Mouse (Mus musculus) liver, embryonic 11.5 days (tissue): Measurements from ENCODE around the gene Rab30. TPM values are rescaled to one million over a fixed set of nuclear protein-coding genes. Genes with fewer than 3 reads are reported as not detected.
A peak's percentile ranks its signal among the peaks of the same experiment; 100 is the strongest.
"Not testable (repeated sequence)": the region's sequence is repeated elsewhere in the genome, so short reads cannot be mapped to it uniquely, and the experiment has no call there.

ENCODE experiments used
- ATAC-seq: fragments of 200-750 bp; cut with Nextera tagmentation; replicated peaks from 2 replicates; pipeline ENCODE4 v1.8.0; 2017; ENCODE audit warnings: moderate number of reproducible peaks, mild to moderate bottlenecking, moderate TSS enrichment, moderate library complexity; ENCODE audit not compliant: low FRiP score
- DNase-seq: peaks from one replicate; pipeline ENCODE4 v3.0.0-alpha.2; 2017; ENCODE audit warnings: low spot score
- H3K27ac ChIP-seq: fragments of 300-500 bp; sonication (generic); 2 replicates; pipeline ENCODE4 v1.5.1; 2014; ENCODE audit warnings: mild to moderate bottlenecking, low read depth, low read length, control low read depth
- H3K27me3 ChIP-seq: fragments of 300-500 bp; sonication (generic); replicated peaks from 2 replicates; pipeline ENCODE4 v1.6.1; 2014; ENCODE audit warnings: low read length, mixed read lengths; ENCODE audit not compliant: control insufficient read depth, insufficient read depth
- H3K36me3 ChIP-seq: fragments of 300-500 bp; sonication (generic); 2 replicates; pipeline ENCODE4 v1.6.1; 2014; ENCODE audit warnings: mild to moderate bottlenecking, low read length, moderate library complexity, mixed read lengths; ENCODE audit not compliant: control insufficient read depth, insufficient read depth
- H3K4me1 ChIP-seq: fragments of 300-500 bp; sonication (generic); replicated peaks from 2 replicates; pipeline ENCODE4 v1.6.1; 2014; ENCODE audit warnings: low read length, mixed read lengths; ENCODE audit not compliant: control insufficient read depth, insufficient read depth
- H3K4me2 ChIP-seq: fragments of 300-500 bp; sonication (generic); 2 replicates; pipeline ENCODE4 v1.6.1; 2014; ENCODE audit warnings: mild to moderate bottlenecking, control low read depth, moderate library complexity
- H3K4me3 ChIP-seq: fragments of 300-500 bp; sonication (generic); 2 replicates; pipeline ENCODE4 v1.5.1; 2014; ENCODE audit warnings: low read depth, low read length, control low read depth
- H3K9ac ChIP-seq: fragments of 300-500 bp; sonication (generic); 2 replicates; pipeline ENCODE4 v1.6.1; 2014; ENCODE audit warnings: low read depth, low read length, control low read depth
- H3K9me3 ChIP-seq: fragments of 300-500 bp; sonication (generic); 2 replicates; pipeline ENCODE4 v1.6.1; 2016; ENCODE audit warnings: low read length, inconsistent platforms, mixed read lengths; ENCODE audit not compliant: control insufficient read depth
- WGBS: fragments of 180-500 bp; shearing (Covaris S2); extraction: QIAGEN DNeasy Blood & Tissue Kit; methylation state at CpG from one replicate; pipeline ENCODE4 v1.1.7; 2014; 5-methylcytosine and 5-hydroxymethylcytosine counted together
- polyA plus RNA-seq: library from polyadenylated mRNA; unstranded; fragments of >200 nt; fragmentation: Nextera tagmentation; extraction: Ambion mirVana; gene quantifications from 2 replicates; pipeline ENCODE4 v1.2.1, GENCODE M21; 2014

Gene Rab30
- polyA plus RNA-seq, 1 experiment from 2014 or later: 6.4 TPM

DNA sequence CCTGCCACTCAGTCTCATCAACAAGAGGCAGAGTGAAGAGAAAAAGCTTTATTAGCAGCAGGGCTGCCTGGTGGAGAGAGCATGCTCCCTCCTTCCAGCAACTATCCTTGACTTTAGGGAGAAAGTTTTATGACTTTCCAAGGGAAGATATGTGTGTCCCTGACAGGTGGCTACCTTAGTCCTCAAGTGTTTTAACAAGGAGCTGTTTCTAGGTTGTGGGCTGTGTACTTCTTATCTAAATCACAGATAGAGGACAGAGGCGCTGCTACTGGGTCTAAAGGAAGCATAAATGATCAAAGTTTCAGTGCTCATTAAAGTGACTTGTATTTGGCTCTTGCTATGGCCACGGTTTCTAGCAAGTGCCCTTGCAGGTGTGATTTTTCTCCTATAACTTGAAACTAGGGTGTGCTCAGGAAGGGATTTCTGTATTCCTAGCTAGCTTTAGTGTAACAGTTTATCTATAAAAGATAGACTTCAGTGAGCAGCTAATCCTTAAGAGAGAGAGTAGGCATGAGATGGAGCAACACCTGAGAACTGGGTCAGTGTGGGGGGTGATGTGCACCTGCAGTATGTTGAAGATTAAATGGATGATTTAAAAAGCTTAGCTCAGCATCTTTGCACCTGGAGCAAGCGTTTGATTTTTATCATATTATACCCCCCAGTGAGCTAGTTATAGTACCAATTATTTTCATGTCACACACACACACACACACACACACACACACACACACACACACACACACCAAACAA is 21.1 kb upstream of the Rab30 start:
- ATAC-seq (no peak), DNase-seq (no peak)
- no peak overlapping the region for H3K4me3 ChIP-seq
- H3K4me1 ChIP-seq: no peaks in the 10 kb centered on the region
- no peaks in the 10 kb centered on the region for H3K36me3 ChIP-seq
- no peaks in the 10 kb centered on the region for H3K9me3 ChIP-seq
- WGBS: 56% methylated on average over 3 of the region's 3 CpGs
- H3K27ac ChIP-seq: no peak overlapping the region
- no peak overlapping the region for H3K4me2 ChIP-seq
- no peaks in the 10 kb centered on the region for H3K27me3 ChIP-seq
- no peak overlapping the region for H3K9ac ChIP-seq

DNA sequence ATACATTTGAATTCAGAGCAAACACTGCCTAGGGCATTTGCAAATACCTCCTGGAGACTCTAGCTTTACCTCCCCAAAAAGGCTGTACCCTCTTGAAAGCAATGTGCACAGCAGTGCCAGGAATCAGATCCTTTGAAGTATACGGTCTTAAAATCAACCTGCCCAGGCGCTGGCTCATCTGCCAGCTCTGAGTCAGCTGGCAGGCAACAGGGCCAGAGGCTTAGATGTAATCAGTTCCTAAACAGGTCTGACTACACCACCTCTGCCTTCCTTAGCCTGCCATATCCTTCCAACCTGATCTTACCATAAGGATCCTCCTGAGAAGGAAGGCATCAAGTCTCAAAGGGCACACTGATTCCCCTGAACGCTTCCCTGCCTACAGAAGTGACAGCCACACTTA is 17.7 kb upstream of the Rab30 start:
- H3K4me3 ChIP-seq: no peak overlapping the region
- no peak overlapping the region for H3K4me2 ChIP-seq
- WGBS: 47% methylated on average over 3 of the region's 3 CpGs
- no peaks in the 10 kb centered on the region for H3K27me3 ChIP-seq
- DNase-seq (no peak), ATAC-seq (no peak)
- no peak overlapping the region for H3K9ac ChIP-seq
- H3K4me1 ChIP-seq: no peaks in the 10 kb centered on the region
- no peak overlapping the region for H3K27ac ChIP-seq
- H3K36me3 ChIP-seq: no peaks in the 10 kb centered on the region
- no peaks in the 10 kb centered on the region for H3K9me3 ChIP-seq

DNA sequence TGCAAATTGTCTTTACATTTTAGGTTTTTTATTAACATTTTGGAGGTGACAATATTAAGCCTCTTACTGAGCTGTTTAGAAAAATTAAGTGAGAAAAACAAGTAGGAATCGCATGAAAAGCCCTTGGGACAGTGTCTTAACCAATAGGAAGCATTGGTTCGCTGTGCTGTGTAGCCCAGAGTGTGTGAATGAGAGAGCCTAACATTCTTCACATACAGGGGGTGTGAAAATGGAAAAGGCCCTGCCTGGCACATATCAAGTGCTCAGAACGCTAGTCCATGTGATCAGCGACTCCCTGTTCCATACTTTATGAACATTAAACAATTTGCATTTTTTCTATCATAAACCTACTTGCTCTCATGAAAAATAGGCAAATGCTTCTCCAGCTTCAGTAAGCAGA is 17.1 kb upstream of the Rab30 start:
- 70% methylated on average over 4 of the region's 4 CpGs for WGBS
- ATAC-seq (no peak), DNase-seq (no peak)

DNA sequence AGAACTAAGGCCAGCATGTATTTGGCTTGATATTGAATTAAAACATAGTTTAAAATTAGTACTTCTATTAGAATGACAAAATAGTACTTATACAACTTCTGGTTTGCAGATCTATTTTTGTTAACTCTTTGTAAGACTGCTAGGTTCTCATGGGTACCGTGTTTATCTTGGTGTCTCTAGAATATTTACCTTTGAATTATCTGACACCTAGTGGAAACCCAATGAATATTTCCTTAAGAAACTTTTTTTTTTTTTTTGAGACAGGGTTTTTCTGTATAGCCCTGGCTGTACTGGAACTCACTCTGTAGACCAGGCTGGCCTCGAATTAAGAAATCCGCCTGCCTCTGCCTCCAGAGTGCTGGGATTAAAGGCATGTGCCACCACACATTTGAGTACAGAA is 11.8 kb upstream of the Rab30 start:
- H3K9me3 ChIP-seq, H3K4me3 ChIP-seq, H3K36me3 ChIP-seq, H3K27ac ChIP-seq, ATAC-seq, DNase-seq, H3K27me3 ChIP-seq, H3K4me1 ChIP-seq, H3K9ac ChIP-seq, H3K4me2 ChIP-seq: not testable (repeated sequence)
- WGBS: 75% methylated on average over 3 of the region's 3 CpGs

More for the DNA sequence above, 17.1 kb upstream of the Rab30 start:
- Histone ChIP-seq H3K27me3 (no peaks in the 10 kb centered on the region), H3K9ac (no peak overlapping the region), H3K4me1 (no peaks in the 10 kb centered on the region), H3K4me2 (no peak overlapping the region), H3K36me3 (no peaks in the 10 kb centered on the region), H3K4me3 (no peak overlapping the region), H3K9me3 (no peaks in the 10 kb centered on the region), H3K27ac (no peak overlapping the region)

DNA sequence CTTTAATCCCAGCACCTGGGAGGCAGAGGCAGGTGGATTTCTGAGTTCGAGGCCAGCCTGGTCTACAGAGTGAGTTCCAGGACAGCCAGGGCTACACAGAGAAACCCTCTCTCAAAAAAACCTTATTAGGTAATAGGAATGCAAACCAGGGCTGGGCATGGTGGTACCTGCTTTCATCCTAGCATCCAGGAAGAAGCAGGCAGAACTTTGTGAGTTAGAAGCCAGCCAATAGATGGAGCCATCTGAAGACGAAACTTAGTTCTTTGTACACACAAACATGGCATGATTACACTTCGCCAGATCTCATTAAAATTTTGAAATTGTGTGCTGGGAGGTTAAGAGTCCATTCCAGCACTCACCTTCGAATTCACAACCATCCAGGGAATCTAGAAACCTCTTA is 10.9 kb upstream of the Rab30 start:
- no peak for DNase-seq
- ATAC-seq: no peak
- WGBS: 71% methylated on average over 4 of the region's 4 CpGs

DNA sequence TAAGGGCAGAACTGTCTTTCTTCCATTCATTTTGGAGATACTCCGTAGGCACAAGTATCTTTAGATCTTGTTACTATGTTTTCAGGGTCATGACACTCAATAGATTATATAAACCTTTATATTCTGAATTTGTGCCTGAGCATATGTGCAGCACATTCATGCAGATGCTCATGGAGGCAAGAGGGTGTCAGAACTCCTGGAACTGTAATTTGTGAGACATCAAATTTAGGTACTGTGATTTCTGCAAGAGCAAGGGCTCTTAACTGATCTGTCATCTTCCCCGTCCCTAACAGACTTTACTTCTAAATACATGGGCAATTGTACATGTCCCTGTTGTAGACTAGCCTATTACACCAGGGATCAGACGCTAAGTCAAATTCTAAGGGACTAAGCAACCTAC is 10.4 kb upstream of the Rab30 start:
- Histone ChIP-seq H3K4me3 (no peak overlapping the region), H3K4me1 (no peaks in the 10 kb centered on the region), H3K9me3 (no peaks in the 10 kb centered on the region), H3K36me3 (peaks cover 3% of the 10 kb centered on the region; the same call in 1 of the 2 replicates), H3K4me2 (no peak overlapping the region), H3K9ac (no peak overlapping the region), H3K27me3 (no peaks in the 10 kb centered on the region), H3K27ac (no peak overlapping the region)
- 61% methylated on average over 3 of the region's 3 CpGs for WGBS
- ATAC-seq (0 out of 2 replicates have a peak, but pooled peaks have one; percentile 10), DNase-seq (no peak)

More for the DNA sequence above, 10.9 kb upstream of the Rab30 start:
- Histone ChIP-seq H3K27ac (no peak overlapping the region), H3K4me3 (no peak overlapping the region), H3K36me3 (peaks cover 3% of the 10 kb centered on the region; the same call in 1 of the 2 replicates), H3K4me1 (no peaks in the 10 kb centered on the region), H3K27me3 (no peaks in the 10 kb centered on the region), H3K4me2 (no peak overlapping the region), H3K9me3 (no peaks in the 10 kb centered on the region), H3K9ac (no peak overlapping the region)

DNA sequence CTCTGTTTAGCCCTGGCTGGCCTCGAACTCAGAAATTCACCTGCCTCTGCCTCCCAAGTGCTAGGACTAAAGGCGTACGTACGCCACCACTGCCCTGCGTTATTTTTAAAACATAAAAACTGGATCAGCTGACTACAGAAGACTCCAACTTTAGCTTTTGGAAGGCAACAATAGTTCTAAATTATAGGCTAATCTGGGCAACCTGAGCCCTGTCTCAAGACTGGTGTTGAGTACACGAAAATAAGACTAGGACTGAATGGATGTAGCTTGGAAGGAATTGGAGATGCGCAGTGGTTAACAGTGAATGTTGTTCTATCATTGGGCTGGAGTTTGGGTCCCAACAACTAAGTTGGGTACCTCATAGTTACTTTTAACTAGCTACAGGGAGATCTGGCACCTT is 9.3 kb upstream of the Rab30 start:
- Histone ChIP-seq H3K9ac (no peak overlapping the region), H3K4me2 (no peak overlapping the region), H3K4me3 (no peak overlapping the region), H3K27me3 (no peaks in the 10 kb centered on the region), H3K27ac (no peak overlapping the region), H3K9me3 (no peaks in the 10 kb centered on the region), H3K4me1 (no peaks in the 10 kb centered on the region), H3K36me3 (peaks cover 5% of the 10 kb centered on the region; the same call in 1 of the 2 replicates)
- 84% methylated on average over 7 of the region's 7 CpGs for WGBS
- DNase-seq: no peak
- no peak for ATAC-seq

DNA sequence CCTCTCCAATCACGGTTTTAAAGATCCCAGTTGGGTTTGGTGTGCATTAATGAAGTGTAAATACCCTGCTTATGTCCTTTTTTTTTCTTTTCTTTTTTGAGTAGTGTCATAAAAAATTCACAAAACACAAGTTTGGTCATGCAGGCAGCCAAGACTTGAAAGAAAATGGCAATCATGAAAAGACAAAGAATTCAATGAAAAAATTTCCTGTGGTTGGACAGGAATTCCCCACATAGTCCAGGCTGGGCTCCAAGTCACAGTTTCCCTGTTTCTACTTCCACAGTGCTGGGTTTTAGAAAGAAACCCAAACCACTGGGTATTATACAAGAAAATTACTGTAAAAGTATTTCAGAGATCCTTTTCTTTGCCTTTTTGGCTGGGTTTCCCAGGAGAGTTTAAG is 3.8 kb upstream of the Rab30 start:
- no peak for ATAC-seq
- no peaks in the 10 kb centered on the region for H3K9me3 ChIP-seq

DNA sequence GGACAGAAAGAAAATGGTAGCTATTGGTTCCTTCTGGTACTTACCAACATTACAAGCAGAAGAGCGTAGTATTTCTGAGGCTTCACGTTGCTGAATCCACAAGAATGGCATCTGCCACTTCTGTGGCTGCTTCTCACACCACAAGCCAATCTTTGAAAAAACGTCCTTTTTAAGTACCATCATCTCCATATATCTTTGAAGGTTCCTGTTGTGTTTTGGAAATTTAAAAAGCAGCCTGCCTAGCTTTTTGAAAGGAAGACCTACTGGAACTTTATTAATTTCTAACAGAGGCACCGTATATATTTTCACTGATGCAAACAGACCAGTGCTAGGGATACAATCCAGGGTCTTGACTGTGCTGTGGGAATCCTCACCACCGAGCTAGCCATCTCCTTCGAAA is 1.4 kb upstream of the Rab30 start:
- Histone ChIP-seq H3K4me3 (peak overlapping the region; percentile 74), H3K4me1 (peaks cover 15% of the 10 kb centered on the region), H3K27ac (no peak overlapping the region), H3K36me3 (peaks cover 6% of the 10 kb centered on the region; the same call in 1 of the 2 replicates), H3K4me2 (peak overlapping the region; percentile 74), H3K9me3 (no peaks in the 10 kb centered on the region), H3K27me3 (no peaks in the 10 kb centered on the region; the same call in none of the 2 replicates), H3K9ac (peak overlapping the region; percentile 90)
- 52% methylated on average over 6 of the region's 6 CpGs for WGBS
- DNase-seq: no peak
- ATAC-seq: no peak

More for the DNA sequence above, 3.8 kb upstream of the Rab30 start:
- Histone ChIP-seq H3K27me3 (no peaks in the 10 kb centered on the region), H3K9ac (no peak overlapping the region), H3K4me1 (peaks cover 5% of the 10 kb centered on the region; the same call in 1 of the 2 replicates), H3K27ac (no peak overlapping the region), H3K4me3 (no peak overlapping the region), H3K36me3 (peaks cover 8% of the 10 kb centered on the region; the same call in 1 of the 2 replicates), H3K4me2 (no peak overlapping the region)
- 82% methylated on average over 1 of the region's 1 CpGs for WGBS
- no peak for DNase-seq
